Mouse (Mus musculus) liver, postnatal 0 days (tissue): ENCODE results near the gene Bpifa5.

Experiments used
- CTCF ChIP-seq: sonication (generic); IDR thresholded peaks from 2 replicates; pipeline ENCODE4 v1.5.1; 2016; ENCODE audit warnings: antibody characterized with exemption, low read depth
- EP300 ChIP-seq: IDR thresholded peaks from 2 replicates; pipeline ENCODE4 v1.6.1; 2016; ENCODE audit warnings: antibody characterized with exemption, low read depth, mild to moderate bottlenecking

DNA sequence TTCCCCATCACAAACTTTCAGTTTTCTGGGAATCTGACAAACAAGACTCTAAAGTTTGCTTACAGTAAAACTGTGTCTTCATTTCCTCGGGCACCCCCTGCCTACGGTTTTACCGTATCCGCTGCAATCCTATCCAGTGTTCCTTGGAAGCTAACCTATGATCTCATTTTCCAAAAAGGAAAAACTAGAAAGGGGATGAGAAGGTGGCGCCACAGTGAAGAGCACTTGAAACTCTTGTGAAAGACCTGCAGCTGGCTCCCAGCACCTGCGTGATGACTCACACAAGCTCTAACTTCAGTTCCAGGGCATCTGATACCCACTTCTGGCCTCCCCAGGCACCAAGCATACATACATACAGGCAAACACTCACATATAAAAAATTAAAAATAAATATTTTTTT, 22.9 kb downstream of the Bpifa5 start:
- TF ChIP-seq CTCF (no peak), EP300 (no peak)
